Mouse (Mus musculus) gastrocnemius, postnatal 10 days (tissue): ENCODE results near the gene Nod2. TPM values are rescaled to one million over a fixed set of nuclear protein-coding genes. Genes with fewer than 3 reads are reported as not detected.

Experiments used
- DNase-seq: peaks from one replicate; pipeline ENCODE4 v3.0.0; 2021; ENCODE audit warnings: mixed read lengths
- total RNA-seq, 2 experiments: library from RNA; stranded (reverse); gene quantifications; 2 replicates each; pipeline ENCODE4 v1.2.3; 2021

The Nod2 gene
- total RNA-seq, 2 experiments from 2014 or later, result 1.1 to 1.4 TPM

GRCm38 (mm10) chr8:88677071-88677470 lies 30.0 kb downstream of the Nod2 start:
- DNase-seq, result no peak

DNA sequence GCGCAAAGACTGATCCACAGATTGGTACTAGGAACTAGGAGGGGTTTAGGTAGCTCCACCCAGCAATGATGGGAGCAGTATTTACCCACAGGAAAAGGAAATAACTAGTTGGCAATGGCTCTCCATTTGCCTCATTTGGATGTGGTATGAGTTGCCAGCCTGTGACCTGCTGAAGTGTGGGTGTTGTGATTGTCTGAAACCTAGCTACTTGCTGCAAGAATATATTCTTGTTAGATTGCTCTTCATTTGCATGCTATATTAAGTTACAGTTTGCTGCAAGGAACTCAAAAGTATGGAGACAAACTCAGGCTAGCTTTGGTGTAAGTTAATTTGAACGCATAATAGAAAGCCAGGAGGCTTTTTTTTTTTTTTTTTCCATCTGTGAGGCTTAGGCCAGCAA lies 33.5 kb downstream of the Nod2 start:
- no peak for DNase-seq

- DNase-seq, result no peak
These were observed 33.9 kb downstream of the Nod2 start for GRCm38 (mm10) chr8:88681046-88681445.

GRCm38 (mm10) chr8:88683656-88684289 lies 36.7 kb downstream of the Nod2 start:
- DNase-seq, result no peak

GRCm38 (mm10) chr8:88686226-88686905 lies 39.3 kb downstream of the Nod2 start:
- DNase-seq, result no peak

GRCm38 (mm10) chr8:88686906-88687235 lies 39.8 kb downstream of the Nod2 start:
- DNase-seq, result no peak

DNA sequence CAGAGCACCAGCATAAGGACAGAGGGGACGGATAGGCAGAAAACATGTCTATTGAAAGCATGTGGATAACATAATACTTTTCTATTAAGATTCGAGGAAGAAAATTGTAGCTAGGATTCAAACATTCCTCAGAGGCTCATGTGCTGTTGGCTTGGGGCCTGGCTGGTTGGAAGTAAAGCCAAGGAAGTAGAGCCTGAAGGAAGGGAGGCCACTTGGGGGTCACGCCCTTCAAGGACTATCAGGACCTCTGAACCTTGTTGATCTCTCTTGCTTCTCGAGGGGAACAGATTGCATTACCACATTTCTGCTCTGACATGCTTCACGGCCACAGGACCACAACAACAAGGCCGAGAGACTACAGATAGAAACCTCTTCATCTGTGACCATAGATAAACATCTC lies 42.0 kb downstream of the Nod2 start:
- DNase-seq, result no peak

DNA sequence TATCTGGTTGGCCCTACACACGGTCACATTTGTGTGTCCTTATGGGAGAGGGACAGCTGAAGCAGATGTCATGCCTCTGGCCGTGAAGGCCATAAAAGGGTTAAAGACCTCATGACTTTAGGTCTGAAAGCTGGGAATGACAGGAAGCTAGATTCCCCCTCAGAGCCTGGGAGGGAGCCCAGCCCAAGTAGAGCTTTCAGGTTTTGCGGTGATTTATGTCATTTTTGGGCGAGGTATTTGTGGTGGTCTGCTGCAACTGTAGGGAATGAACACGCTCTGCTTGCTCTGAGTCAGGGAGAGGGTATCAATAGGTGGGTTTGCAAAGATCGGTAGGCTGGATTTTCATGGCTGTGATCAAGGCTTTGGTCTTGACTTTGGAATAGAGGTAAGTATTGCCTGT lies 42.8 kb downstream of the Nod2 start:
- no peak for DNase-seq

DNA sequence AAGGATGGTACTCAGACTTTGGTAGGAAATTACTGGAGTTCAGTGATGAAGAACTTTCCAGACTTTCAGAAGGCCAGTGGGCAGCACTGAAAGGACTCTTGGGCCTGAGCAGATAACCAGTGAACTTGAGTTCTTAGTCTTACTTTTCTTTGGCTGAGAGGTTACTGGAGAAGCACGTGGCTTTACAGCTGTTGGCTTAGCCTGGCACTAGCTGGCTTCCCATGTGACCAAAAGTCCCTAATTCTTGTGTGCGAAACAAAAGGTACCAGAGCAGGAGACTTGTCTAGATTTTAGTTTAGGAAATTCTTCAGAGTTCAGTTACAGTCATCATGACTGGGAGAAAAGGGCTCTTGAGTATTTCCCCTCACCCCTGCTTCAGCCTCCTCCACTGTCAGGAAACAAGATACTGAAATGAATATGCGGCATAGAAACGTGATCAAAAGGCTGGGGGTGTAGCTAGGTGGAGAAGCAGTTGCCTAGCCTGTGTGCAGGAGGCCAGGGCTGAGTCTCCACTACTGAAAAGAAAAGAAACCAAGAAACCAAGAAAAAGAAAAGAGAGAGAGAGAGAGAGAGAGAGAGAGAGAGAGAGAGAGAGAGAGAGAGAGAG lies 44.3 kb downstream of the Nod2 start:
- DNase-seq, result no peak

GRCm38 (mm10) chr8:88691961-88692360 lies 44.8 kb downstream of the Nod2 start:
- no peak for DNase-seq

- no peak for DNase-seq
These were observed 45.8 kb downstream of the Nod2 start for GRCm38 (mm10) chr8:88692866-88693265.

DNA sequence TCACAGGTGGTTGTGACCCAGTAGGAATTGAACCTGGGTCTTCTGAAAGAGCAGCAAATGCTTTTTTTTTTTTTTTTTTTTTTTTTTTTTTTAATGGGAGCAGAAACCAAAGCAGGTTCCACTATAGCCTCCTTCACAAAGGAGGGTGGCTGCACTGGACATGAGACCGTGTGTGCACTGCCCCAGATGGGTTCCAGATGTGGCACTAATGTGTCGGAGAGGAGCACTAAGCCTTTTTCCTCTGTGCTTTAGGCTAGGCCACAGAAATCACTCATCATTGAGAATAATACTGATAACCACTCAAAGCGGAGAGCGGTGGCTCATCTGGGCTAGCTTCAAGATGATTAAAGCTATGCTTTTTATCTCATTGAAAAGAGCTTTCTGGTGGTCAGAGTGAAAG lies 46.3 kb downstream of the Nod2 start:
- no peak for DNase-seq

DNA sequence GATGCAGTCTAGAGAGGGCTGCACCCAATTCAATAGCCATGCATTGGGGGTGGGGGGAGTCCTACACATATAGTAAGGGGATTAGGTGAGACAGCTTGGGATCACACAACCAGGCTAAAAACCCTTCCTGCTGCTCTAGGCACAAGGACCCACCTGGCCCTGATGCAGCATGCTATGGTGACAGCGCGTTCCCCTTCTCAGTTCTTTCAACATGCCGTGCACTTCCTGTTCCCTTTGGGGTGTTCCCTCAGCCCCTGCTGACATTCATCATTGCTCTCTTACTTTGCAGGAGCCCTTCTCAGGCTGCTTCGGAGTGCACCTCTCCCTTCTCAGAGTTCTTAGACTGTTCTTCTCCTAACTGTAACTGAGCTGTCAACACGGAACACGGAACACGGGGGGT lies 47.2 kb downstream of the Nod2 start:
- DNase-seq, result no peak

DNA sequence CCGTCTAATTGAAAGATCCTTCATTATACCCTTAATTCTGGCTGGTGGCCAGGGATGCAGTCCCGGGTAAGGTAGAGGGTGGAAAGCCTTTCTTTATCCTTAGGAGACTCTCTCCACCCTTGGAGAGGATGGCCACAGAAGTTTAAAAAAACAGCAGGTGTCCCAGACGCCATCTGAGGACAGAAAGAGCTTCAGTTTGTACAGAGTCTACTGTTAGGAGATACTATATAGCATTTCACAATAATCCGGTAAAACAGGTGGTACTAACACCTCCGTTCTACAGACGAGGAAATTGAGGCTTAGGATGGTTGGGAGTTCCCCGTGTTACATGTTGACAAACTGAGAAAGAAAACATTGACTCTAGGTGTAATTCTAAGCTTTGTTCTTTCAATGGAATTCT lies 49.1 kb downstream of the Nod2 start:
- no peak for DNase-seq

- peak; percentile 97 for DNase-seq
These were observed 49.9 kb downstream of the Nod2 start, which contains the start of gene Cyld for GRCm38 (mm10) chr8:88696721-88697641. Cyld (plus strand) TSS chr8:88697028.

DNA sequence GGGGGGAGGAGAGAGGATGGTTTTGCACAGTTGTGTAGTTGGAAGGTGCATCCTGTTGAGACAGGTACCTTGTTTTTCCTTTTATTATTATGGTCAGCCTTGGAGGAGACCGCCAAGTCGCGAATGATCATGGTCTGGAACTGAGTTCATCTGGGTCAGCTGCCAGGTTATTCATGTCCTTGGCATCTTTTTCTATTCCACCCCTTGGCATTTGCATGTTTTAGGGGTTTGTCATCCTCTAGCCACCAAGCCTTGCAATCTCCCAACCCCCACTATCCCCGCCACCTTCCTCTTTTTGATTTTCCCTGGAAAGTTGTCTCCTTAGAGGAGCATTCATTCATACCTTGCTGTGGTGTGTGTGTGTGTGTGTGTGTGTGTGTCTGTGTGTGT lies 50.5 kb downstream of the Nod2 start:
- no peak for DNase-seq

DNA sequence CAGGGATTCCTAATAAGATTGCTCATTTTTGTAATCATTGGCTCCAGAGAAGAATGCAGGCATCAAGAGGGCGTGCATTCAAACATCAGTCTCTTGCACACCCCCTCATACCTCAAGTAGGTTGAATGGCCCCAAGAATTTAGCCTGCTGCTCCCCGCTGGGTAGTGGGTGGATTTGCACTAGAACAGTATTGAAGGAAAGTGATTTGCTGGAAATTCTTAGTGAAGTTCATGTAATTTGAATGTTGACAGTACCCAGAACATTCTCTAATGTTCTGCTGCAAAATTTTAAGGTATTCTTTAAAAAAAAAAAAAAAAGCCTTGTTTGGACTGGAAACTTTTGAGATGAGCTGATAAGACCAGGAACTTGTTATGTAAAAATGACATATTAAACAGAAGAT lies 50.9 kb downstream of the Nod2 start:
- no peak for DNase-seq

DNA sequence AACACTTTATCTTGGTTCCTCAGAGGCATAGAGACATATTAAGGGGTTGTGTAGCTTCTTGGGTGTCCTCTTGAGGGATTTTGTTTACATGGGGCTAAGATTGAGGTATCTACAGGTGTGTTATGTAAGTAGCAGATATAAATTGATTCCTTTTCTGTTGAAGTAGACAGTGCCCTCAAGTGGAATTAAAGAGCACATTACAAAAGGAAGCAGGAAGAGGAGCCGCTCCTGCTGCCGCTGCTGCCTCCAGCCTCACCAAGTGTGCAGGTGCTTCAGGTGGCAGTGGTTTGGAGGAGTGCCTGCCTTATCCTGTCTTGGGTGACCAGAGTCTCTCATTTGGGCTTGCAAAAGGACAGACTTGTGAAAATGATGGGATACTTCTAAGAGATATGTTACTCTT lies 54.5 kb downstream of the Nod2 start:
- no peak for DNase-seq

- DNase-seq, result no peak
These were observed 55.7 kb downstream of the Nod2 start for GRCm38 (mm10) chr8:88702816-88703215.

DNA sequence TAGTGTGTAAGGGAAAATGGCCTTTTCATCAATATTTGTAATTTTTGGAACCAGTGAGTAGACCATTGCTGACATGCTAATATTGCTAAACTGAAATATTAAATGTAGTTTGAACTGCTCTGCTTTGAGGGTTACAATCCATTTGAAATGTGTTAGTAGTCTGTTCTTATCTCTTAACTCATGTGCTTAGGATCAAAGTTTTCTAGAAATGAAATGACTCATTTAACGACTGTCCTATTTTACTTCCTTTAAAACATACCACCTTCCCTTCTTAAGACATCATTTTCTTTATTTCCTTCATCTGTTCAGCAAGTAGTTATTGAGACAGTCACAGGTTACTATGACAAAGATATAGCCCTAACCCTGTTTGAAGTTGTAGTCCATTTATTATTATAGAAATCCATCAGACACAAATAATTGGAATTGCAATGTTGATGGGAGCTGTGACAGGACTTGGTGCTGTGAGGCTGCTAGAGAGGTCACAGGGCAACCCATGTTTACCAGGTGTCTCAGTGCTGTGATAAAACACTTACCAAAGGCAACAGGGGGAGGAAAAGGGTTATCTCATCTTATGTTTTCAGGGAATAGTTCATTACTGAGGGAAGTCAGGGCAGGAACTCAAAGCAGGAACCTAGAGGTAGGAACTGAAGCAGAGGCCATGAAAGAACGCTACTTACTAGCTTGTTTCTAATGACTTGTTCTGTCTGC lies 76.3 kb downstream of the Nod2 start:
- no peak for DNase-seq
